Mouse (Mus musculus): ENCODE results near the gene Rusc1. TPM values are rescaled to one million over a fixed set of nuclear protein-coding genes. Genes with fewer than 3 reads are reported as not detected.

Rusc1 gene
- polyA plus RNA-seq, 1 experiment: 45.2 TPM

GRCm38 (mm10) chr3:89058783-89059182, 34.3 kb downstream of the Rusc1 start:
- Histone ChIP-seq H3K36me3 (ENCODE audit: control insufficient read depth, insufficient read depth, low read length) (peaks cover 60% of the 10 kb centered on the region), H3K4me3 (ENCODE audit: low read depth, low read length) (no peak overlapping the region), H3K4me1 (ENCODE audit: control insufficient read depth, insufficient read depth, insufficient read length, low read length) (no peaks in the 10 kb centered on the region), H3K27me3 (ENCODE audit: control insufficient read depth, insufficient read depth, low read length) (no peaks in the 10 kb centered on the region), H3K27ac (ENCODE audit: insufficient read depth, low read depth, low read length) (no peak overlapping the region)
- WGBS: 81% methylated on average over 3 of the region's 3 CpGs
- peak; percentile 37; the same call in 1 of the 2 replicates for TF ChIP-seq CTCF (IDR thresholded peaks at IDR 0.05; ENCODE audit: extremely low read depth, insufficient read length, insufficient replicate concordance, low read depth, low read length)
- TF ChIP-seq POLR2A (IDR thresholded peaks at IDR 0.05; ENCODE audit: low read depth, low read length): no peak

- peaks cover 58% of the 10 kb centered on the region for H3K36me3 ChIP-seq (ENCODE audit: control insufficient read depth, insufficient read depth, low read length)
- H3K27ac ChIP-seq (ENCODE audit: insufficient read depth, low read depth, low read length): no peak overlapping the region
- no peaks in the 10 kb centered on the region for H3K4me1 ChIP-seq (ENCODE audit: control insufficient read depth, insufficient read depth, insufficient read length, low read length)
- no peak overlapping the region for H3K4me3 ChIP-seq (ENCODE audit: low read depth, low read length)
- TF ChIP-seq POLR2A (IDR thresholded peaks at IDR 0.05; ENCODE audit: low read depth, low read length) (no peak), CTCF (IDR thresholded peaks at IDR 0.05; ENCODE audit: extremely low read depth, insufficient read length, insufficient replicate concordance, low read depth, low read length) (no peak)
- H3K27me3 ChIP-seq (ENCODE audit: control insufficient read depth, insufficient read depth, low read length): no peaks in the 10 kb centered on the region
- WGBS: 95% methylated on average over 9 of the region's 9 CpGs
Measured at GRCm38 (mm10) chr3:89058361-89058760, 34.8 kb downstream of the Rusc1 start.

- peaks cover 57% of the 10 kb centered on the region for H3K36me3 ChIP-seq (ENCODE audit: control insufficient read depth, insufficient read depth, low read length)
- 96% methylated on average over 4 of the region's 4 CpGs for WGBS
- H3K4me1 ChIP-seq (ENCODE audit: control insufficient read depth, insufficient read depth, insufficient read length, low read length): no peaks in the 10 kb centered on the region
- H3K27me3 ChIP-seq (ENCODE audit: control insufficient read depth, insufficient read depth, low read length): no peaks in the 10 kb centered on the region
- no peak overlapping the region for H3K4me3 ChIP-seq (ENCODE audit: low read depth, low read length)
- no peak overlapping the region for H3K27ac ChIP-seq (ENCODE audit: insufficient read depth, low read depth, low read length)
- TF ChIP-seq CTCF (IDR thresholded peaks at IDR 0.05; ENCODE audit: extremely low read depth, insufficient read length, insufficient replicate concordance, low read depth, low read length) (no peak), POLR2A (IDR thresholded peaks at IDR 0.05; ENCODE audit: low read depth, low read length) (no peak)
Measured at GRCm38 (mm10) chr3:89043359-89043758, 49.8 kb downstream of the Rusc1 start.

Other genes starting within 250 kb of the Rusc1 start
- gene Msto1, start 179.3 kb downstream of the Rusc1 start, polyA plus RNA-seq (2012; rRNA removed): 7.6 and 12.4 TPM in 2 replicates
- gene Ash1l, start 142.7 kb downstream of the Rusc1 start, polyA plus RNA-seq (2012; rRNA removed): 1.7 and 3.9 TPM in 2 replicates
- gene Dap3, start 142.1 kb downstream of the Rusc1 start, polyA plus RNA-seq (2012; rRNA removed): 12.9 and 26.8 TPM in 2 replicates
- gene Gm43738, start 7.8 kb upstream of the Rusc1 start, polyA plus RNA-seq (2012; rRNA removed): not detected in 2 replicates
- gene Fdps, start 8.6 kb upstream of the Rusc1 start, polyA plus RNA-seq (2012; rRNA removed): 47.8 and 81.3 TPM in 2 replicates
- 264 and 580 TPM in 2 replicates for gene Pklr, start 42.8 kb upstream of the Rusc1 start, polyA plus RNA-seq (2012; rRNA removed)
- gene Hcn3, start 66.9 kb upstream of the Rusc1 start, polyA plus RNA-seq (2012; rRNA removed): 0.30 and 1.3 TPM in 2 replicates
- 20.6 and 27.7 TPM in 2 replicates for gene Clk2, start 71.5 kb upstream of the Rusc1 start, polyA plus RNA-seq (2012; rRNA removed)
- gene Scamp3, start 84.2 kb upstream of the Rusc1 start, polyA plus RNA-seq (2012; rRNA removed): 57.0 and 96.1 TPM in 2 replicates
- gene Fam189b, start 89.8 kb upstream of the Rusc1 start, polyA plus RNA-seq (2012; rRNA removed): 14.0 and 19.4 TPM in 2 replicates
- 37.1 and 70.6 TPM in 2 replicates for gene Gba, start 109.6 kb upstream of the Rusc1 start, polyA plus RNA-seq (2012; rRNA removed)
- gene Thbs3, start 121.9 kb upstream of the Rusc1 start, polyA plus RNA-seq (2012; rRNA removed): 10.5 and 16.0 TPM in 2 replicates
- gene Mtx1, start 133.8 kb upstream of the Rusc1 start, polyA plus RNA-seq (2012; rRNA removed): 92.5 and 181 TPM in 2 replicates
- gene Muc1, start 135.7 kb upstream of the Rusc1 start, polyA plus RNA-seq (2012; rRNA removed): 0.76 and 139 TPM in 2 replicates
- 120 and 182 TPM in 2 replicates for gene Krtcap2, start 152.7 kb upstream of the Rusc1 start, polyA plus RNA-seq (2012; rRNA removed)
- gene Trim46, start 153.0 kb upstream of the Rusc1 start, polyA plus RNA-seq (2012; rRNA removed): 4.3 and 8.7 TPM in 2 replicates
- 357 and 440 TPM in 2 replicates for gene Dpm3, start 166.0 kb upstream of the Rusc1 start, polyA plus RNA-seq (2012; rRNA removed)
- gene Slc50a1, start 177.3 kb upstream of the Rusc1 start, polyA plus RNA-seq (2012; rRNA removed): 81.6 and 97.3 TPM in 2 replicates
- 46.1 and 122 TPM in 2 replicates for gene Efna1, start 187.8 kb upstream of the Rusc1 start, polyA plus RNA-seq (2012; rRNA removed)
- 3.9 and 7.0 TPM in 2 replicates for gene Efna3, start 229.7 kb upstream of the Rusc1 start, polyA plus RNA-seq (2012; rRNA removed)
- 11.6 and 20.0 TPM in 2 replicates for gene Efna4, start 244.7 kb upstream of the Rusc1 start, polyA plus RNA-seq (2012; rRNA removed)